Mouse (Mus musculus): Measurements from ENCODE around the gene Yars. TPM values are rescaled to one million over a fixed set of nuclear protein-coding genes. Genes with fewer than 3 reads are reported as not detected.

Yars gene
- polyA plus RNA-seq, 2 experiments, result 28.7 to 53.2 TPM

DNA sequence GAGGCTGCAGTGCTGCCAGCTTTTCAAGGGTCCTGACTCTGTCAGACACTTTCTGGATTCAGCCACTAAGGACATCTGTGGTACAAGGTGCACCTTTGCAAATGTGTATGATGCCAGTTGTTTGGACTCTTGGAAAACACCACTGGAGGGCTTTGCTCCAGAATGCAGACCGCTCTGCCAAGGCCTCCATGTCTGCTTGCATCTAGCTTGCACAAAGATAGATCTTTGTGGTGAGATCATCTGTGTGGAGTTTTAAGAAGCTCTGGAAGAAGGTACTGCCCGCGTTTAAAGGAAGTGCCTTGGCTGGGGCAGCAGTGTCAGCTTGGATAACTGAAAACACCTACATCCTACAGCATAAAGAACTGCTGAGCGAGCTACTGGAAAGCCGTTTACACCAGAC, 46.1 kb upstream of the Yars start:
- no peaks in the 10 kb centered on the region for H3K27me3 ChIP-seq (ENCODE audit: control insufficient read depth, insufficient read depth, low read length)
- ATAC-seq (ENCODE audit: insufficient read depth), result no peak
- H3K36me3 ChIP-seq (replicated peaks; ENCODE audit: control insufficient read depth, insufficient read depth, low read depth), result no peaks in the 10 kb centered on the region
- H3K27ac ChIP-seq, result no peak overlapping the region
- no peak for TF ChIP-seq CTCF (IDR thresholded peaks at IDR 0.05; ENCODE audit: low read depth)
- no peak for TF ChIP-seq EP300 (IDR thresholded peaks at IDR 0.05; ENCODE audit: low read depth)
- no peaks in the 10 kb centered on the region for H3K9me3 ChIP-seq (ENCODE audit: control insufficient read depth, low read length)
- peaks cover 33 to 39% of the 10 kb centered on the region in 2 experiments for H3K4me1 ChIP-seq (replicated peaks; ENCODE audit: control insufficient read depth in 2 of 2, insufficient read depth in 2 of 2, low read length in 1 of 2)
- no peak overlapping the region for H3K4me2 ChIP-seq (ENCODE audit: low read depth)
- WGBS (ENCODE audit: insufficient replicate concordance), result 53% methylated on average over 5 of the region's 5 CpGs
- no peak for DNase-seq (ENCODE audit: low read depth in 3 of 3, low spot score in 3 of 3)
- no peak overlapping the region for H3K9ac ChIP-seq (replicated peaks)
- H3K4me3 ChIP-seq (ENCODE audit: insufficient read depth in 1 of 2, low read depth in 2 of 2, low read length in 2 of 2), result no peak overlapping the region

DNA sequence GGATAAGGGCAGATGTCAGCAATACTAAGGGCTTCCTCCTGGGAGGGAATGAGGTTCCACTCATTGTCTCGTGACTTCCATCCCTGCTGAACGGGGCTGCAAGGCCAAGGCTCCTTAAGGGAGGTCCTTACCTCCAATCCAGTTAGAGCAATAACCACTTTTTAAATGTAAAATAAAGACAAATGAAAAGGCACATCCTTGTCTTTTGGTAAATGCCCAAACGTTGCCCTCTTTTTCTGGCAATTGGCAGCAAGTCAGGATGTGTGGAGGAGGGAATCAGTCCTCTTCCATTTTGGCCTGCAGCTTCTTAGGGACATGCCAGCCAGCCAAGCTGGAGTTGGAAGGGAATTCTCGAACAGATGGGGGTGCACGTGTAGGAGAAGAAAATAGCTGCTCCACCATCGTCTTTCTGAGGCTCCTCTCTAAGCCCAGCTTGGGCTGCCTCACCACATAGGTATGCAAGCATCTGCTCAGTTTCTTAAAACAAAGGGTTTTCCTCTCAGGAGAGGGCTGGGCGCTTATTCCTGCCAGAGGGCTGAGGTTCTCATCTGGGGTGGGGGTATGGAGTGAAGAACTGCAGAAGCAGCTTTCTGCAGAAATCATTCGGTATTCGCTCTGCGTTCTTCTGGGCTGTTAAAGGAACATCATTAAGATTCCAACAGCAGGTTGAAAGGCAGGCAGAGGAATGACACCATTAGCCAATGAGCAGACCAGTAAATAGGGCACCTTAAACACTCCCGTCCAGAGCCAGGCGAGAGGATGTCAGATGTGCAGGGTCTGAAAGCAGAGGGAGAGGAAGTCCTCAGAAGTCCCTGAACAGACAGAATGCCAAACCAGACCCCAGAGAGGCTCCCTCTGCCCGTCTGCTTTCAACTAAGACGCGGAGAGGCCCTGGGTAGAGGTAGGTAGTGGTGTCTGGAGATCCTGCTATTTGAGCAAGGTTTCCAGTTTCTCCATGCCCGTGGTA, 44.9 kb upstream of the Yars start:
- peaks cover 2% of the 10 kb centered on the region; the same call in 1 of the 2 replicates for H3K36me3 ChIP-seq (replicated peaks; ENCODE audit: control insufficient read depth, insufficient read depth, low read depth)
- no peak overlapping the region for H3K4me3 ChIP-seq (ENCODE audit: insufficient read depth in 1 of 2, low read depth in 2 of 2, low read length in 2 of 2)
- H3K27me3 ChIP-seq (ENCODE audit: control insufficient read depth, insufficient read depth, low read length), result no peaks in the 10 kb centered on the region
- DNase-seq (ENCODE audit: low read depth in 3 of 3, low spot score in 3 of 3), result no peak
- ATAC-seq (ENCODE audit: insufficient read depth), result no peak
- no peak for TF ChIP-seq EP300 (IDR thresholded peaks at IDR 0.05; ENCODE audit: low read depth)
- no peak for TF ChIP-seq CTCF (IDR thresholded peaks at IDR 0.05; ENCODE audit: low read depth)
- WGBS (ENCODE audit: insufficient replicate concordance), result 62% methylated on average over 16 of the region's 16 CpGs
- no peak overlapping the region for H3K9ac ChIP-seq (replicated peaks)
- H3K9me3 ChIP-seq (ENCODE audit: control insufficient read depth, low read length), result no peaks in the 10 kb centered on the region
- H3K4me2 ChIP-seq (ENCODE audit: low read depth), result no peak overlapping the region
- no peak overlapping the region for H3K27ac ChIP-seq
- H3K4me1 ChIP-seq (replicated peaks; ENCODE audit: control insufficient read depth in 2 of 2, insufficient read depth in 2 of 2, low read length in 1 of 2), result peaks cover 24 to 27% of the 10 kb centered on the region in 2 experiments

DNA sequence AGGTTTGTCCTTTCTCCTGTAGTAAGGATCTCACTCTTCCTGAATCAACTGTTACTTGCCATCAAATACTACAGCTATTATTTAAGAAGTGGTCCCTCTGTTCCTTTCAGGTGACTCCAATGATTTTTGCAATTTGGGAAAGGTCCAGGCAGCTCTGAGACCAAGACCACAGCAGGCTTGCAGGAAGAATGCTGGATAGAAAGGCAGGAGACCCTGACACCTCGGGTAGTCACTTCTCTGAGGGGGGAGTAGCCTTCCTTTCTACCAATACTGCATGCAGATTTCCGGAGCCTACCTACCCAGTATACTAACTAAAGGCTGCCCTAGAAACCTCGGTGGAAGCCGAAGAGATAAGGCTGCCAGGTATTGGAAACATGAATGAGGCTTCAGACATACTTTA, 44.1 kb upstream of the Yars start:
- TF ChIP-seq EP300 (IDR thresholded peaks at IDR 0.05; ENCODE audit: low read depth) (no peak), CTCF (IDR thresholded peaks at IDR 0.05; ENCODE audit: low read depth) (no peak)

DNA sequence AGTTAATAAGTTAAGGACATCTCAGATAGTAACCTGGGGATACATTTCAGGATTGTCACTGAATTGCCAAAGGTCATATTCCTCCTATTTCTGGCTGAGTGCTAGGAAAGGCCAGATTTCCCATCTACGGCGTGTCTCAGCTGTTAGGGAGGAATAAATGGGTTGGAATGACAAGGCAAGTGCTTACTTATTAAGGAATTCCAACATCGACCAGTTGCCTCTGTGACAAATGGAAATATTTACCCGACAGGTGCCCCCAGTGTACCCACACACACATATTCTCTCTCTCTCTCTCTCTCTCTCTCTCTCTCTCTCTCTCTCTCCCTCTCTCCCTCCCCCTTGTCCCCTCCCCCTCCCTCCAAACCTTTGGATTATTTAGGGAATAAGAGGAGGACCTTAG, 43.6 kb upstream of the Yars start:
- no peak overlapping the region for H3K9ac ChIP-seq (replicated peaks)
- 77% methylated on average over 4 of the region's 4 CpGs for WGBS (ENCODE audit: insufficient replicate concordance)
- ATAC-seq (ENCODE audit: insufficient read depth), result no peak

More for the DNA sequence above, 44.1 kb upstream of the Yars start:
- peaks cover 6% of the 10 kb centered on the region; the same call in 1 of the 2 replicates for H3K36me3 ChIP-seq (replicated peaks; ENCODE audit: control insufficient read depth, insufficient read depth, low read depth)
- no peaks in the 10 kb centered on the region for H3K27me3 ChIP-seq (ENCODE audit: control insufficient read depth, insufficient read depth, low read length)
- ATAC-seq (ENCODE audit: insufficient read depth) (no peak), DNase-seq (ENCODE audit: low read depth in 3 of 3, low spot score in 3 of 3) (no peak)
- no peak overlapping the region for H3K4me3 ChIP-seq (ENCODE audit: insufficient read depth in 1 of 2, low read depth in 2 of 2, low read length in 2 of 2)
- H3K9me3 ChIP-seq (ENCODE audit: control insufficient read depth, low read length), result no peaks in the 10 kb centered on the region
- H3K4me2 ChIP-seq (ENCODE audit: low read depth), result no peak overlapping the region
- no peak overlapping the region for H3K27ac ChIP-seq
- H3K9ac ChIP-seq (replicated peaks), result no peak overlapping the region
- H3K4me1 ChIP-seq (replicated peaks; ENCODE audit: control insufficient read depth in 2 of 2, insufficient read depth in 2 of 2, low read length in 1 of 2), result peaks cover 17 to 20% of the 10 kb centered on the region in 2 experiments
- WGBS (ENCODE audit: insufficient replicate concordance), result 47% methylated on average over 4 of the region's 4 CpGs

DNA sequence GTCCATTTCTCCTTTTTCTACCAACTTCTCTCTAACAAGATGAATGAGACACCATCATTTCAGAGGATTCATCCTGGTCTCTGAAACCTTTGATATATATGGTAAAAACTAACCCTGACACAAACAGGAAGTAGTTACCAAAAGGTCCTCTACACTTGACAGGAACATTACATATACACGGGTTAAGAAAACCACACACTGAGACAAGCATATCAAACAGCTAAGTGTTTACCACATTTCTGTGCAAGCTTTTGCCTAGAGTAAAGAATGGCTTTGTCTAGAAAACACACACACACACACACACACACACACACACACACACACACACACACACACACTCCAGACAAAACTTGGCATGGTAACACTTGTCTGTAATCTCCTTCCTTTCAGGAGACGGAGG, 43.2 kb upstream of the Yars start:
- Histone ChIP-seq H3K4me3 (ENCODE audit: insufficient read depth in 1 of 2, low read depth in 2 of 2, low read length in 2 of 2) (no peak overlapping the region), H3K27ac (no peak overlapping the region), H3K36me3 (replicated peaks; ENCODE audit: control insufficient read depth, insufficient read depth, low read depth) (peaks cover 11% of the 10 kb centered on the region; the same call in 1 of the 2 replicates), H3K27me3 (ENCODE audit: control insufficient read depth, insufficient read depth, low read length) (no peaks in the 10 kb centered on the region), H3K4me1 (replicated peaks; ENCODE audit: control insufficient read depth in 2 of 2, insufficient read depth in 2 of 2, low read length in 1 of 2) (peaks cover 7 to 10% of the 10 kb centered on the region in 2 experiments), H3K4me2 (ENCODE audit: low read depth) (no peak overlapping the region), H3K9ac (replicated peaks) (no peak overlapping the region), H3K9me3 (ENCODE audit: control insufficient read depth, low read length) (no peaks in the 10 kb centered on the region)
- WGBS (ENCODE audit: insufficient replicate concordance), result 31% methylated on average over 2 of the region's 2 CpGs
- TF ChIP-seq EP300 (IDR thresholded peaks at IDR 0.05; ENCODE audit: low read depth), result no peak
- TF ChIP-seq CTCF (IDR thresholded peaks at IDR 0.05; ENCODE audit: low read depth), result no peak
- DNase-seq (ENCODE audit: low read depth in 3 of 3, low spot score in 3 of 3), result no peak
- no peak for ATAC-seq (ENCODE audit: insufficient read depth)

More for the DNA sequence above, 43.6 kb upstream of the Yars start:
- no peak for DNase-seq (ENCODE audit: low read depth in 3 of 3, low spot score in 3 of 3)
- Histone ChIP-seq H3K9me3 (ENCODE audit: control insufficient read depth, low read length) (no peaks in the 10 kb centered on the region), H3K4me2 (ENCODE audit: low read depth) (no peak overlapping the region), H3K27ac (no peak overlapping the region), H3K27me3 (ENCODE audit: control insufficient read depth, insufficient read depth, low read length) (no peaks in the 10 kb centered on the region), H3K4me3 (ENCODE audit: insufficient read depth in 1 of 2, low read depth in 2 of 2, low read length in 2 of 2) (no peak overlapping the region), H3K36me3 (replicated peaks; ENCODE audit: control insufficient read depth, insufficient read depth, low read depth) (peaks cover 11% of the 10 kb centered on the region; the same call in 1 of the 2 replicates), H3K4me1 (replicated peaks; ENCODE audit: control insufficient read depth in 2 of 2, insufficient read depth in 2 of 2, low read length in 1 of 2) (peaks cover 12 to 14% of the 10 kb centered on the region in 2 experiments)
- TF ChIP-seq CTCF (IDR thresholded peaks at IDR 0.05; ENCODE audit: low read depth) (no peak), EP300 (IDR thresholded peaks at IDR 0.05; ENCODE audit: low read depth) (no peak)

All from liver, embryonic 14.5 days (tissue).